Mouse (Mus musculus): ENCODE measurements around the gene Ppil4.

Ppil4 gene

GRCm38 (mm10) chr10:7824663-7825280 is 32.1 kb downstream of the Ppil4 start:
- DNase-seq (ENCODE audit: low spot score in 2 of 2) = no peak

GRCm38 (mm10) chr10:7825281-7825665 is 32.6 kb downstream of the Ppil4 start:
- DNase-seq (ENCODE audit: low spot score in 2 of 2) = no peak

GRCm38 (mm10) chr10:7826106-7826505 is 33.4 kb downstream of the Ppil4 start:
- DNase-seq (ENCODE audit: low spot score in 2 of 2) = no peak

- DNase-seq (ENCODE audit: low spot score in 2 of 2) = peak; percentile 64 to 67
Observed at GRCm38 (mm10) chr10:7832171-7832676, 39.5 kb downstream of the Ppil4 start, which contains the start of gene Zc3h12d. TSS of gene Zc3h12d (plus strand) at chr10:7832470.

GRCm38 (mm10) chr10:7833377-7834165 is 40.9 kb downstream of the Ppil4 start:
- no peak for DNase-seq (ENCODE audit: low spot score in 2 of 2)

GRCm38 (mm10) chr10:7834671-7835225 is 42.1 kb downstream of the Ppil4 start:
- peak; percentile 42 to 43 for DNase-seq (ENCODE audit: low spot score in 2 of 2)

GRCm38 (mm10) chr10:7836902-7837301 is 44.2 kb downstream of the Ppil4 start:
- no peak for DNase-seq (ENCODE audit: low spot score in 2 of 2)

- no peak for DNase-seq (ENCODE audit: low spot score in 2 of 2)
Observed at GRCm38 (mm10) chr10:7837446-7837845, 44.8 kb downstream of the Ppil4 start.

- DNase-seq (ENCODE audit: low spot score in 2 of 2) = no peak
Observed at GRCm38 (mm10) chr10:7838036-7838435, 45.3 kb downstream of the Ppil4 start.

GRCm38 (mm10) chr10:7838874-7839421 is 46.3 kb downstream of the Ppil4 start:
- no peak for DNase-seq (ENCODE audit: low spot score in 2 of 2)

- DNase-seq (ENCODE audit: low spot score in 2 of 2) = peak in 1 of 2 experiments; percentile 28
Observed at GRCm38 (mm10) chr10:7839551-7840352, 47.1 kb downstream of the Ppil4 start.

GRCm38 (mm10) chr10:7840353-7840733 is 47.7 kb downstream of the Ppil4 start:
- no peak for DNase-seq (ENCODE audit: low spot score in 2 of 2)

GRCm38 (mm10) chr10:7840785-7841184 is 48.1 kb downstream of the Ppil4 start:
- DNase-seq (ENCODE audit: low spot score in 2 of 2) = peak; percentile 21 to 32

GRCm38 (mm10) chr10:7841571-7842080 is 48.9 kb downstream of the Ppil4 start:
- no peak for DNase-seq (ENCODE audit: low spot score in 2 of 2)

GRCm38 (mm10) chr10:7843181-7843580 is 50.5 kb downstream of the Ppil4 start:
- no peak for DNase-seq (ENCODE audit: low spot score in 2 of 2)

- DNase-seq (ENCODE audit: low spot score in 2 of 2) = peak; percentile 57 to 66
Observed at GRCm38 (mm10) chr10:7844161-7844560, 51.5 kb downstream of the Ppil4 start.

- no peak for DNase-seq (ENCODE audit: low spot score in 2 of 2)
Observed at GRCm38 (mm10) chr10:7845136-7845535, 52.4 kb downstream of the Ppil4 start.

- no peak for DNase-seq (ENCODE audit: low spot score in 2 of 2)
Observed at GRCm38 (mm10) chr10:7845991-7846390, 53.3 kb downstream of the Ppil4 start.

GRCm38 (mm10) chr10:7847166-7847605 is 54.5 kb downstream of the Ppil4 start:
- DNase-seq (ENCODE audit: low spot score in 2 of 2) = no peak

GRCm38 (mm10) chr10:7851891-7852290 is 59.2 kb downstream of the Ppil4 start:
- no peak for DNase-seq (ENCODE audit: low spot score in 2 of 2)

GRCm38 (mm10) chr10:7860494-7860893 is 67.8 kb downstream of the Ppil4 start:
- no peak for DNase-seq (ENCODE audit: low spot score in 2 of 2)

All from thymus, postnatal 10 days (tissue).